Mouse (Mus musculus): ENCODE data around the gene Ghsr. TPM values are rescaled to one million over a fixed set of nuclear protein-coding genes. Genes with fewer than 3 reads are reported as not detected.

Gene Ghsr
- polyA plus RNA-seq, 1 experiment from 2014 or later, result not detected

DNA sequence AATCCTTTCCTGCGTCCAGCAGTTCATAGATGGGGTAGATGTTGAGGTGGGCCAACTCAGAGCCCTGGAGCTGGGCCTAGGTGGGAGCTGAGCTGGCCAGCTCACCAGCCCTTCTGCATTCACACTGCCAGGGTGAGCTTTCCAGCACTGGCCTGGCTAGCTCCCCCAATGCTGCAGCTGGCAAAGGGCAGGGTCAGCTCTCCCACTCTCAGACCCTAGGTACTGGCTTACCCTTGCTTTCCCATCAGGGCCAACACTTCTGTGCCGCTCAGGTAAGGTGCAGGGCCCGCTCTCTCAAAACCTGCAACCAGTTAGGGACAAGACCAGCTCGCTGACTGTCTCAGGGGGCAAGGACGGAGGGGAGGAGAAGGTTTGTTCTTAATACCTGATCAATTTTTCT, 30.4 kb upstream of the Ghsr start:
- no peaks in the 10 kb centered on the region for H3K9me3 ChIP-seq (replicated peaks; ENCODE audit: low read length)
- H3K27me3 ChIP-seq (ENCODE audit: insufficient read depth, low read length), result no peaks in the 10 kb centered on the region
- TF ChIP-seq CTCF (IDR thresholded peaks at IDR 0.05; ENCODE audit: low read depth), result no peak
- 95% methylated on average over 5 of the region's 5 CpGs for WGBS
- DNase-seq (ENCODE audit: low spot score) (no peak), ATAC-seq (replicated peaks; ENCODE audit: low FRiP score, low read depth) (no peak)
- H3K9ac ChIP-seq (ENCODE audit: low read depth, low read length), result no peak overlapping the region
- no peak overlapping the region for H3K4me3 ChIP-seq (replicated peaks; ENCODE audit: low read depth, low read length)
- H3K4me2 ChIP-seq (ENCODE audit: low read length), result no peak overlapping the region
- H3K36me3 ChIP-seq (ENCODE audit: insufficient read depth, low read length), result no peaks in the 10 kb centered on the region
- H3K4me1 ChIP-seq (replicated peaks; ENCODE audit: insufficient read depth, low read length), result no peaks in the 10 kb centered on the region
- H3K27ac ChIP-seq, result no peak overlapping the region

DNA sequence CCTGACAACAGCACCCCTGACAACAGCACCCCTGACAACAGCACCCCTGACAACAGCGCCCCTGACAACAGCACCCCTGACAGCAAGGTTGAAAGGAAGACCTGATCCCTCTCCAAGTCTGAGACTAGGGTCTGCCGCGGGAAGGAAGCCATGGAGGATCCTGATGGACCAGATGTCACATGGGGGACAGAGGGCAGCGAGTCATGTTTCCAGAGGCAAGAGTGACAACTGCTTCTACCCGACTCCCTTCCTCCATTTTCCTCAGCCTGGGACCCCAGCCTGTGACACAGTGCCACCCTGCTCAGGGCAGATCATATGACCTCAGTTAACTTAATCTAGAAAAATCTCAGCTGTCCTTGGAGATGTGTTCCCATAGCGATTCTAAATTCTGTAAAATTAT, 28.7 kb upstream of the Ghsr start:
- ATAC-seq (replicated peaks; ENCODE audit: low FRiP score, low read depth), result no peak
- 51% methylated on average over 6 of the region's 6 CpGs for WGBS

DNA sequence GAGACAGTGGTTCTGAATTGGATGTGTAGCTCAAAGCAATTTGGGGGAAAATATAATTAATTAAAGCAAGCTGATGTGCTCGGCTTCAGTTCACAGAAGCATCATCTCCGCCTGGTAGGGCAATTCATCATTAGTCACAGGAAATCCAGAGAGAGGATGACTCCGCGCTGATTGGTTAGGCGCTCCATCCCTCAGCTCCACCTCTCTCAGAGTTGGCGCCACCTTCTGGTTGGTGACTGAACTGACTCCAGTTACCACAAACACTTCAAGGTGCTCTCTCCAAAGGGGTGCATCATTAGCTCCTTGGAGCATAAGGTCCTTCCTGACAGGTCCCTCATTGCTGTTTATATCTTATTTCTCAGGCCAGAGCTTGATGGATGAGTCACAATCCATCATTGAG, 25.6 kb upstream of the Ghsr start:
- Histone ChIP-seq H3K36me3 (ENCODE audit: insufficient read depth, low read length) (no peaks in the 10 kb centered on the region), H3K4me1 (replicated peaks; ENCODE audit: insufficient read depth, low read length) (no peaks in the 10 kb centered on the region), H3K9ac (ENCODE audit: low read depth, low read length) (no peak overlapping the region), H3K9me3 (replicated peaks; ENCODE audit: low read length) (no peaks in the 10 kb centered on the region), H3K4me3 (replicated peaks; ENCODE audit: low read depth, low read length) (no peak overlapping the region), H3K4me2 (ENCODE audit: low read length) (no peak overlapping the region), H3K27ac (no peak overlapping the region), H3K27me3 (ENCODE audit: insufficient read depth, low read length) (no peaks in the 10 kb centered on the region)
- ATAC-seq (replicated peaks; ENCODE audit: low FRiP score, low read depth) (no peak), DNase-seq (ENCODE audit: low spot score) (no peak)
- 58% methylated on average over 6 of the region's 6 CpGs for WGBS
- peak; percentile 60; the same call in 1 of the 2 replicates for TF ChIP-seq CTCF (IDR thresholded peaks at IDR 0.05; ENCODE audit: low read depth)

More for the DNA sequence above, 28.7 kb upstream of the Ghsr start:
- DNase-seq (ENCODE audit: low spot score), result no peak
- Histone ChIP-seq H3K9ac (ENCODE audit: low read depth, low read length) (no peak overlapping the region), H3K4me2 (ENCODE audit: low read length) (no peak overlapping the region), H3K36me3 (ENCODE audit: insufficient read depth, low read length) (no peaks in the 10 kb centered on the region), H3K4me3 (replicated peaks; ENCODE audit: low read depth, low read length) (no peak overlapping the region), H3K27me3 (ENCODE audit: insufficient read depth, low read length) (no peaks in the 10 kb centered on the region), H3K9me3 (replicated peaks; ENCODE audit: low read length) (no peaks in the 10 kb centered on the region), H3K4me1 (replicated peaks; ENCODE audit: insufficient read depth, low read length) (no peaks in the 10 kb centered on the region), H3K27ac (no peak overlapping the region)
- TF ChIP-seq CTCF (IDR thresholded peaks at IDR 0.05; ENCODE audit: low read depth), result no peak

DNA sequence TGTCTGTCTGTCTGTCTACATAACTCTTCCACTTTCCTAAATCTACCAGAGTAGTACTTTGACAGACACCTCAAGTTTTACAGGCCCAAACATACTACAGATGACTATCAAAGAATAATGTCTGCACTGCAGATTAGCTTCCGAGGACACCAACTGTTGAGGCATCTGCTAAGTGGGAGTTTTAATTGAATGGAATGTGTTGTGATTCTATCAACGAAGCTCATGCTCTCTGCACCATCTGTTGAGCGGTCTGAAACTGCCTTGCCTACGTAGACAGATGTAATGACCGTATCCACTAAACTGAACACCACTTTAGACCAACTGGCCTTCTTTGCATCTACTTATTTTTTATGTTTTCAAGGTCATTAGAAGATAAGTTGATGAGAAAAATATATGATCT, 22.7 kb upstream of the Ghsr start:
- no peaks in the 10 kb centered on the region for H3K27me3 ChIP-seq (ENCODE audit: insufficient read depth, low read length)
- no peak overlapping the region for H3K4me3 ChIP-seq (replicated peaks; ENCODE audit: low read depth, low read length)
- H3K4me1 ChIP-seq (replicated peaks; ENCODE audit: insufficient read depth, low read length), result no peaks in the 10 kb centered on the region
- 76% methylated on average over 5 of the region's 5 CpGs for WGBS
- ATAC-seq (replicated peaks; ENCODE audit: low FRiP score, low read depth) (no peak), DNase-seq (ENCODE audit: low spot score) (no peak)
- H3K9me3 ChIP-seq (replicated peaks; ENCODE audit: low read length), result no peaks in the 10 kb centered on the region
- TF ChIP-seq CTCF (IDR thresholded peaks at IDR 0.05; ENCODE audit: low read depth), result no peak
- H3K9ac ChIP-seq (ENCODE audit: low read depth, low read length), result no peak overlapping the region
- no peaks in the 10 kb centered on the region for H3K36me3 ChIP-seq (ENCODE audit: insufficient read depth, low read length)
- no peak overlapping the region for H3K4me2 ChIP-seq (ENCODE audit: low read length)
- no peak overlapping the region for H3K27ac ChIP-seq

DNA sequence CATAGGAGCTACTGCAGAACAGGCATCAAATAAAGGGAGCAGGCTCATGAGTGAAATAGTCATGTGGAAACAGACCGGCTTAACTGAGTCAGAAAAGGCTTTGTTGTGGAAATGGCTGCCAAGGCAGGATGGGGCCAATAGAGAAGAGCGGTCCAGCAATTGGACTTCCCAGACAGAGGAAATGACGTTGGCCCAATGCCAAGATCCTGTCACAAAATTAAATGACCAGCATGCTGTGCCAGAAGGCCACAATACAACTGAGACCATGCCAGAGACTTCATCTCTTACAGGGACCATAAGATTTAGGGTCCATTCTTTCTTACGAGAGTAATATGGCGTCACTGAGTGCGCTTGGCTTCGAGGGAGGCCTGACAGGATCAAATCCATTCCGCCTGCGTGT, 20.0 kb upstream of the Ghsr start:
- Histone ChIP-seq H3K9me3 (replicated peaks; ENCODE audit: low read length) (no peaks in the 10 kb centered on the region), H3K4me1 (replicated peaks; ENCODE audit: insufficient read depth, low read length) (no peaks in the 10 kb centered on the region), H3K27ac (no peak overlapping the region), H3K36me3 (ENCODE audit: insufficient read depth, low read length) (no peaks in the 10 kb centered on the region), H3K27me3 (ENCODE audit: insufficient read depth, low read length) (no peaks in the 10 kb centered on the region), H3K4me2 (ENCODE audit: low read length) (no peak overlapping the region), H3K4me3 (replicated peaks; ENCODE audit: low read depth, low read length) (no peak overlapping the region), H3K9ac (ENCODE audit: low read depth, low read length) (no peak overlapping the region)
- TF ChIP-seq CTCF (IDR thresholded peaks at IDR 0.05; ENCODE audit: low read depth), result no peak
- 49% methylated on average over 9 of the region's 9 CpGs for WGBS
- DNase-seq (ENCODE audit: low spot score) (peak; percentile 71), ATAC-seq (replicated peaks; ENCODE audit: low FRiP score, low read depth) (peak; percentile 59)

GRCm38 (mm10) chr3:27359100-27359720, 11.9 kb upstream of the Ghsr start:
- Histone ChIP-seq H3K9me3 (replicated peaks; ENCODE audit: low read length) (no peaks in the 10 kb centered on the region), H3K9ac (ENCODE audit: low read depth, low read length) (no peak overlapping the region), H3K27ac (no peak overlapping the region), H3K4me1 (replicated peaks; ENCODE audit: insufficient read depth, low read length) (no peaks in the 10 kb centered on the region), H3K4me2 (ENCODE audit: low read length) (no peak overlapping the region), H3K27me3 (ENCODE audit: insufficient read depth, low read length) (no peaks in the 10 kb centered on the region), H3K4me3 (replicated peaks; ENCODE audit: low read depth, low read length) (no peak overlapping the region), H3K36me3 (ENCODE audit: insufficient read depth, low read length) (no peaks in the 10 kb centered on the region)
- 83% methylated on average over 2 of the region's 2 CpGs for WGBS
- DNase-seq (ENCODE audit: low spot score) (no peak), ATAC-seq (replicated peaks; ENCODE audit: low FRiP score, low read depth) (no peak)
- TF ChIP-seq CTCF (IDR thresholded peaks at IDR 0.05; ENCODE audit: low read depth), result no peak

GRCm38 (mm10) chr3:27370125-27370524, 1.0 kb upstream of the Ghsr start:
- no peaks in the 10 kb centered on the region for H3K9me3 ChIP-seq (replicated peaks; ENCODE audit: low read length)
- no peak overlapping the region for H3K4me2 ChIP-seq (ENCODE audit: low read length)
- no peak overlapping the region for H3K9ac ChIP-seq (ENCODE audit: low read depth, low read length)
- H3K4me3 ChIP-seq (replicated peaks; ENCODE audit: low read depth, low read length), result no peak overlapping the region
- H3K27ac ChIP-seq, result no peak overlapping the region
- WGBS, result 5% methylated on average over 10 of the region's 10 CpGs
- 0 out of 2 replicates have a peak, but pooled peaks have one; percentile 16 for TF ChIP-seq CTCF (IDR thresholded peaks at IDR 0.05; ENCODE audit: low read depth)
- H3K4me1 ChIP-seq (replicated peaks; ENCODE audit: insufficient read depth, low read length), result peaks cover 9% of the 10 kb centered on the region; the same call in 1 of the 2 replicates
- DNase-seq (ENCODE audit: low spot score) (peak; percentile 79), ATAC-seq (replicated peaks; ENCODE audit: low FRiP score, low read depth) (peak; percentile 74; the same call in 1 of the 2 replicates)
- H3K36me3 ChIP-seq (ENCODE audit: insufficient read depth, low read length), result no peaks in the 10 kb centered on the region
- peaks cover 43% of the 10 kb centered on the region for H3K27me3 ChIP-seq (ENCODE audit: insufficient read depth, low read length)

All from kidney, postnatal 0 days (tissue).